Mouse (Mus musculus): ENCODE results near the gene Anapc7.
A peak's percentile ranks its signal among the peaks of the same experiment; 100 is the strongest.
"Not testable (repeated sequence)": the region's sequence is repeated elsewhere in the genome, so short reads cannot be mapped to it uniquely, and the experiment has no call there.

The Anapc7 gene

DNA sequence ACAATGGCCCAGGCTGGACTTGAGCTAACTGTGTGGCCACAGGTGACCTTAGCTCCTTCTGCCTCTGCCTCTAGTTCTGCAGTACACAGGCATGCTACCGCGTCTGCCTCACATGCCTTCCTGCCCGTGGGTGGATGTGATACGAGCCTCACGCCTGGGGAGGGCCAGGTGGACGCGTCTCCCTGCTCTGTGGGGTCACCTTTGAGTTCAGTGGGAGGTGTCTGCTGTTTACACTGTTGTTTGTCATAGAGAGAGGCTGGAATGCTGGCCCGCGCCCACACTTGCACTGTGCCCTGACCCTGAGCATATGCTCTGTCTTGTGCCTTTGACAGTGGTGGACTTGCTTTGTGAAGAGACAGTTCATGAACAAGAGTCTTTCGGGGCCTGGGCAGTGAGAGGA is 16.0 kb upstream of the Anapc7 start:
- DNase-seq (ENCODE audit: low read depth, low spot score), result no peak

DNA sequence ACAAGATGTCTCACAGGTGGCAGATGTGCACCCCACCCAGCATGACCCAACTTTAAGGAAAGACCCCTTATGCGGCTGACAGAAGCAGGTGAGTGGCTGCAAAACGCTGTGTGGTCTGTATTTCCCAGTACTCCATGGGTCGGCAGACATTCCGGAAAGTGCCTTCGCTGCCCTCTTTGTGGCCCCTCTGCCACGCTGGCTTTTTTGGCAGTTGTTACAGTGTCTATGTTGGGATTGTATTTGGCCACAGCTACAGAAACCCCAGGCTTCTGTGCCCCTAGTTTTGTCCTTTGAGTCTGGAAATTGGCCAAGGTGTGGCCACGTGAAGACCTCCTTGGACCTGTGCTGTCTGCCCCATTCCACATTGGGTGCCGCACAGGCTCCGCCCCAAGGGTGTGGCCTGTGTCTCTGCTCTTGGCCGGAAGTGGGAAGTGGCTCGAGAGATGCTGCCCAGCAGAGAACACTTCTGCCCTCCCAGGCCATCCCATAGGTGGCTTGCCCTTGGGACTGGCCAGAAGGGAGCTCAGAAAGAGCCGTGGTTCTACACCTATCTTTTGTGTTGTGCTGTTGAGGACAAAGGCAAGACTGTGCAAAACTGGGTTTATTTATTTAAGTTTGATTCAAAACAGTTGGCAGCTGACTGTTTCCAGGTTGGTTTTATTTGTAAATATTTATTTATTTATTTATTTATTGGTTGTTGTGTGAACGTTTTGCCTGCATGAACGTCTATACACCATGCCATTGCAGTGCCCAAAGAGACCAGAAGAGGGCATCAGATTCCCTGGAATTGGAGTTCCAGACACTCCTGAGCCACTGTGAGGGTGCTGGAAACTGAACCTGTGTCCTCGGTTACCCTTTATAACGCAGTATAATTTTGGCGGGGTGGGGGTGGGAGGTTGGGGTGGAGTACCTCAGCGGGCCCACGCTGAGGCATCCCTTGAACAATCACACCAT is 11.5 kb upstream of the Anapc7 start:
- no peak for DNase-seq (ENCODE audit: low read depth, low spot score)

DNA sequence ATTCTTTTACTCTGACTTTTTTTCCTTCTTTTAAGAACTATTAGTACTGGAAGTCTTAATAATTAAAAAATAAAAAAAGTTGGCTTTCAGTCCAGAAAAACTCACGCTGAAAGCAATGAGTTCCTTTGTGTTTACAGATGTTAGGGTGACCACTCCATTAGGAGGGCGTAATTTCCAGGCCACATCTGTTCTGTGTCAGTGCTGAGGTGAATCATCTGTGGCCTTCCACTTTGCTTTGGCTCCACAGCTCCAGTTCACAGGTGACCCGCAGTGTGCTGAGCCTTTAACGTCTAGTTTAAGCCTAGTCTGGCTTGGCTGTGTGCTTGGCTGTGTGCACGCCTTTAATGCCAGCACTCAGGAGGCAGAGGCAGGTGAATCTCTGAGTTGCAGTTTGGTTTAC is 9.6 kb upstream of the Anapc7 start:
- DNase-seq (ENCODE audit: low read depth, low spot score), result no peak

- DNase-seq (ENCODE audit: low read depth, low spot score), result no peak
These were observed 8.7 kb upstream of the Anapc7 start for GRCm38 (mm10) chr5:122412826-122413225.

DNA sequence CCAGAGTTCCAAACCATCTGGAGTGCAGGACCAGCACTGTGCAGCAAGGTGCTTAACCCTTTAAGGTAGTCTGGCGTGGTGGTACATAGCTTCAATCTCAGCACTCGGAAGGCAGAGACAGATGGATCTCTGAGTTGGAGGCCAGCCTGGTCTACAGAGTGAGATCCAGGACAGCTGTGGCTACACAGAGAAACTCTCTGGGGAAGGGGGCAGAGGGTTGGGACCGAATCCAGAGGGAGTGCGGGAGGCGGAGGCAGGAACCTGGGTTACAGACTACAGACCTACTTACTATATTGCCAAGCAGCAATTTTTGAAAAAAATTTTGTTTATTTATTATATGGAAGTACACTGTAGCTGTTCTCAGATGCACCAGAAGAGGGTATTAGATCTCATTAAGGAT is 7.1 kb upstream of the Anapc7 start:
- no peak for DNase-seq (ENCODE audit: low read depth, low spot score)

DNA sequence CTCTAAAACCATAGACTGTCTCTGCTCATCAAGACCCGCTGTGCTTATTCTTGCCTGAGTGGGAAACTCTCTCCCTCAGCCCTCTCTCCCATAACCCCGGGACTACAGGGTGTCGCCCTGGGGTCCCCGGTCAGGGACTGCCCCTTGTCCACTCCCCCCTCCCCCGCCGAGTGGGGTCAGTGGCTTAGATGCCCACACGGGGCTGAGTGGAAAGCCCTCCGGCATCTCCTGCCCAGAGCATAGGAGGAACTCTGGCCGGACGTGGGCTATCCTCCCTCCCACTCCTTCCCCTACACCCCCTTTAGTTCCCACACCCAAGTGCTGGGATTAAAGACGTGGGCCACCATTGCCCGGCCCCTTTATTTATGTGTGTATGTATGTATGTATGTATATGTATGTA is 6.0 kb upstream of the Anapc7 start:
- DNase-seq (ENCODE audit: low read depth, low spot score), result no peak

- not testable (repeated sequence) for DNase-seq (ENCODE audit: low read depth, low spot score)
These were observed 817 bp upstream of the Anapc7 start for GRCm38 (mm10) chr5:122420676-122421075.

DNA sequence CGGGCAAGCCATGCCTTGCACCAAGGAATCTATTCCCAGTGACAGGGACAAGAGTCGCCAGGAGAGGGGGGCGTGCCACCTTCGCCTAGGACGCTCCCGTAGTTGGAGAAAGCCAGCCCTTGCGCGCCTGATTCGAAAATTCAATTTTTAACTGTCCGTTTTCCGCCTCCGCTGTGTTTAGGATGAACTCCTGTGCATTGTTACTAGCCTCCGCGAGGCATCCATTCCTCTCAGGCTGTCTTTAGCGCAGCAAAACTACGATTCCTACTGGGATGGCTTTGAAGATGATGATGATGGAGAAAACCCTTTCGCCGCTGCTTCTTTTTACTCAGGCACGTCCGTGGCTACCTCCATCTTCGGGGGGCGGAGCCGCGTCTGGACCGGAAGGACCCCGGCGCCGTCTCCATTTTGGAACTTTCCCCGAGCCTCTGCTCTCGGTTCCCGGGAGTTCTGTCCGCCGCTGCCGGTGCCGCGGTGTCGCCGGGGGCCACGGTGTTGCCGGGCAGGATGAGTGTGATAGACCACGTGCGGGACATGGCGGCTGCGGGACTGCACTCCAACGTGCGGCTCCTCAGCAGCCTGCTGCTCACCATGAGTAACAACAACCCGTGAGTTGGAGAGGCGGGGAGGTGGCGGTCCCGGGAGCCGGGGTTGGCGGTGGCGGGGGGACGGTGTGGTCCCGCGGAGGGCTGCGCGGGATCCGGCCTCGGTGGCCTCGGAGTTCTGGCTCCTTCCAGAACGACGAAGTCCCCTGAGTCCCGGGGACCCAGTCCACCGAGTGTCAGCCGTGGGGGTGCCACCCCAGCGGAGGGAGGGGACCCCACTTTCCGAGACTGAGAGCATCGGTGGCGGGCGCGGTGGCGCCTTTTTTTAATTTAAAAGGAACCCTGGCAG is 825 bp downstream of the Anapc7 start:
- DNase-seq (ENCODE audit: low read depth, low spot score), result peak; percentile 93

DNA sequence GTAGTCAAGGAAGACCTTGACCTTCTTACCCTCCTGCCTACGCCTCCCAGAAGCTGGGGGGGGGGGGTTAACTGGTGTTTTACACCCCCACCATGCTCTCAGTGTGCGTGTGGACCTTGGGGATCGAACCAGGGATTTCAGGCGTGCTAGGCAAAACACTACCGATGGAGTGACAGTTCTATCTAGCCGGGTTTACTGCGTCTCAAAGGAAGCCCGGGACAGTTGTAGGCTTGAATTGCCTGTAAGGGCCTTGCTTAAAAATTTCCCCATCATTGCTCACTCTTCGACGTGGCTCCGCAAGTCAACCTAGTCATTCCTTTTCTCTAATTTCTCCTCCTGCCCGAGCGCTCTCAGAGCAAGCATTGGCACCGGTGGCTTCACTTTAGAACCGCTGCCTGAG is 1.6 kb downstream of the Anapc7 start:
- DNase-seq (ENCODE audit: low read depth, low spot score), result no peak

- DNase-seq (ENCODE audit: low read depth, low spot score), result peak; percentile 58
These were observed 4.1 kb downstream of the Anapc7 start for GRCm38 (mm10) chr5:122425550-122425949.

- DNase-seq (ENCODE audit: low read depth, low spot score), result no peak
These were observed 8.7 kb downstream of the Anapc7 start for GRCm38 (mm10) chr5:122430036-122430775.

- no peak for DNase-seq (ENCODE audit: low read depth, low spot score)
These were observed 9.7 kb downstream of the Anapc7 start for GRCm38 (mm10) chr5:122431221-122431620.

DNA sequence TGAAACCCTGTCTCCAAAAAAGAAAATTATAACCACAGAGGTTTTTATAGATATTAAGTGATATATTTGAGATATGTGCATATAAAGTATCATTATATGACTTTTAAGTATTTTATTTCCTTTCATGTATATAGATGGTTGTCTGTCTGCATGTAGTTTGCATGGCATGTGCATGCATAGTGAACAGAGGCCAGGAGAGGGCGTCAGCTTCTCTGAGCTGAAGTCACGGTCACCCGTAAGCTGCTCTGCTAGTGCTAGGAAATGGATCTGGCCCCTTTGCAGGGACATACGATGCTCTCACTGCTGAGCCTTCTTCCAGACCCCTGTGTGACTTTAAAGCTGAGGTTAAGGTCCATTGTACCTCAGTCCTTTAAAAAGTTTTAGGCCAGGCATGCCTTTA is 13.0 kb downstream of the Anapc7 start:
- no peak for DNase-seq (ENCODE audit: low read depth, low spot score)

DNA sequence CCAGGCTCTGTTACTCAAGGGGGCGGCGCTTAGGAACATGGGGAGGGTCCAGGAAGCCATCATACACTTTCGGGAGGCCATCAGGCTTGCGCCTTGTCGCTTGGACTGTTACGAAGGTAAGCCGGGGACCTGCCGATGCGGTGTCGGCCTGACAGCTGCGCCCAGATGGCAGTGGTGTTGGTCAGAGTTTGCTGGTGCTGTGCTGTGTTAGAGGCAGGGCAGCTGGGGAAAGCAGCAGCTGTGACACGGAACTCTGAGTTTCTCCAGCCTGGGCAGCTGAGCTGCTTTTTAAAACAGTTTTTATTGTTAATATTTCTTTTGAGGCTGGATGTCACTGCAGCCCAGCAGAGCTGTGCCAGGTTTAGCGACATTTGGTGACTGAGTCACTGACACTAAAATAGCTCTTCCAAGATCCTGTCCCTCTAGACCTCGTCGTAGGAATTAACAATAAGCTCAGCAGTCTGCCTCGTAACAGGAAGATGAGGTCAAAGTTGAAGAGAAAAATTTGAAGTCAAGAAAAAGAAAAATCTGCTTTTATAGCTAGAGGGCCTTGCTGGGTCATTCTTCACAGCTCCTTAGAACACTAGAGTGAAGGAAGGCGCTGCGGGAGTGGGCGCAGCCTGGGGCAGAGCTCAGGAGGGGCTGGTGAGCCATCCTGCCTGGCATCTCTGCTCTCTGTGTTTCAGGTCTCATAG is 18.1 kb downstream of the Anapc7 start:
- peak; percentile 83 for DNase-seq (ENCODE audit: low read depth, low spot score)

- no peak for DNase-seq (ENCODE audit: low read depth, low spot score)
These were observed 18.7 kb downstream of the Anapc7 start for GRCm38 (mm10) chr5:122440095-122440630.

DNA sequence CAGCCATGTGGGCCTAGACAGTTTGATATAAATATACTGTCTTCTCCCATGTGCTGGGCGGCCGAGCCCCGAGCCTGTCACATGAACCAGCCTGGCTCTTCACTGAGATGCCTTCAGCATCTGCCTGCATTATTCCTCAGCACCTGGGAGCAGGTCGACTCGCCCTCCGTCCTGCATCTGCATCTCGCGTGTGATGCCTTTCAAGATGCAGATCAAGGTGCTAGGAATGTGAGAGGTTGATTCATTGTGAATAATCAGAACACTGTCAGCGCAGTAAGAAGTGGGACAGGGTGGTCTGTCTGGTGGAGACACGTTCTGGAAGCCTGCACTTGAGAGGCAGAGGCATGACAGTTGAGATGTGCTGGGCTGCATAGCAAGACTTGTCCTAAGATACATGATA is 23.0 kb downstream of the Anapc7 start:
- DNase-seq (ENCODE audit: low read depth, low spot score), result no peak

DNA sequence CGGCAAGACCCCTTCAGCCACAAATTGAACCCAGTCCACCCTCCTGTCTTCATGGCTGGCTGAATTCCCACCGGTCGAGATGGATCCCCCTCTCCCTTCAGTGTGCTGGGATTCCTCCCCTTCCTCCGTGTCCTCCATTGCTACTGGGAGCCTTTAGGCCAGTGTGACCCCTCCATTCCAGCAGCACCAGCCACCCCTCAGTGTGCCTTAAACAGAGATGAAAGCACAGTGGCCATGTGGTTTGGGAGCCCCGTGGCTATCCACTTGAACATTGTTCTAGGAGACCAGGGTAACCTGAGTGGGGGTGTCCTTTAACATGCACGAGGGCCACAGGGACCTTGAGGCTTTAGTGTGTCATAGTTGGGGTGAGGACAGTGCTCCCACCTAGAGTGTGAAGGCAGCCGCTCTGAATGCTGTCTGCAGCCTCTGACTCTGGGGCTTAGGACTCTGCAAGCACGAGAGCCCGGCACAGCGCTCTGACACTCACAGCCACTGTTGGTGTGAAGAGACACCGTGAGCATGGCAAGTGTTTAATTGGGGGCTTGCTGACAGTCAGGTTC is 23.6 kb downstream of the Anapc7 start:
- DNase-seq (ENCODE audit: low read depth, low spot score), result no peak

GRCm38 (mm10) chr5:122447857-122448256 is 26.4 kb downstream of the Anapc7 start:
- DNase-seq (ENCODE audit: low read depth, low spot score), result no peak

DNA sequence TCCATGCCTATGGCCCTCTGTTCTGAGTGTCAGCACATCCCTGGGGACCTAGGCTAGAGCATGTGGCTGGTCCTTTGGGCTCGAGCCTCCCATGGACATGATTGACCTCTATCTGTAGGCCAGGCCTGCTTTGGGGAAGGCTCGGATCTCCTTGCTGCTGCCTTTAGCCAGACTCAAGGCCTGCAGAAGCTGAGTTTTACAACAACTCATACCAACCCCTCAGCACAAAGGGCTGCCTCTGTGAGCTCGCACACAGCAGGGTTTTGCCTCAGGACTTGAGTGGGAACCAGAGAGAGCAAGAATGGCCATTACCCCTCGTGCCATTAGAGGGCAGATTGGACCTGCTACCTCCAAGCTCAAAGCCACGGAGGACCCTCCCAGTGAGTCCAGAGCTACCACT is 27.4 kb downstream of the Anapc7 start:
- no peak for DNase-seq (ENCODE audit: low read depth, low spot score)

- no peak for DNase-seq (ENCODE audit: low read depth, low spot score)
These were observed 28.5 kb downstream of the Anapc7 start for GRCm38 (mm10) chr5:122449946-122450345.

DNA sequence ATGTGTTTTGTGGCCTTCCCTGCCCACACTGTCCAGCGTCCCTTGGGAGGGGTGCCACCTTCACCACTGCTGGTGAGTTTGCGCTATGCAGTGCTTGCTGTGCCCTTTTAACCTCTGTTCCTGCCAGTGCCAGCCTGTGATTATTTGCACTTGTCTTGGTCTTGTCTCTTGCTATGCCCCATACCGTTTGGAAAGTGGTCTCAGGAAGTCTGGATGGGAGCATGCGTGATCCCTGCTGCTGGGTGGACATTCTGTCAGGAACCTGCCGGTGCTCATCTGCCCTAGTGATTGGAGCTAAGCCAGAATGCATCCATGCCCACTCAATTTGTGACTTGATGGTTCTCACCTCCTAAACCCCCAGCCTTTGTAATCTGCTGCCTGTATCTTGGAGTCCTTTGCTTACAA is 29.4 kb downstream of the Anapc7 start:
- DNase-seq (ENCODE audit: low read depth, low spot score), result no peak

Data from brain, adult 2 months (tissue).